Mouse (Mus musculus) kidney, embryonic 14.5 days (tissue): Measurements from ENCODE around the gene Papss1. TPM values are rescaled to one million over a fixed set of nuclear protein-coding genes. Genes with fewer than 3 reads are reported as not detected.
A peak's percentile ranks its signal among the peaks of the same experiment; 100 is the strongest.

Source experiments
- ATAC-seq: fragments of 200-750 bp; cut with Nextera tagmentation; 2 replicates; pipeline ENCODE4 v1.8.0; 2017; ENCODE audit warnings: moderate number of reproducible peaks, mild to moderate bottlenecking, moderate TSS enrichment, moderate library complexity; ENCODE audit not compliant: low FRiP score, low TSS enrichment
- H3K27ac ChIP-seq: fragments of 300-500 bp; sonication (generic); 2 replicates; pipeline ENCODE4 v1.5.1; 2014; ENCODE audit warnings: low read depth, mild to moderate bottlenecking, low read length, moderate library complexity, mixed read lengths
- H3K27me3 ChIP-seq: fragments of 300-500 bp; sonication (generic); 2 replicates; pipeline ENCODE4 v1.6.1; 2014; ENCODE audit warnings: mild to moderate bottlenecking, low read length; ENCODE audit not compliant: control insufficient read depth, insufficient read depth
- H3K36me3 ChIP-seq: fragments of 300-500 bp; sonication (generic); 2 replicates; pipeline ENCODE4 v1.6.1; 2014; ENCODE audit warnings: low read length, mixed read lengths; ENCODE audit not compliant: control insufficient read depth, insufficient read depth
- H3K4me1 ChIP-seq: fragments of 300-500 bp; sonication (generic); 2 replicates; pipeline ENCODE4 v1.6.1; 2014; ENCODE audit warnings: low read length, mixed read lengths; ENCODE audit not compliant: control insufficient read depth, insufficient read depth
- H3K4me2 ChIP-seq: fragments of 300-500 bp; sonication (generic); replicated peaks from 2 replicates; pipeline ENCODE4 v1.6.1; 2014; ENCODE audit warnings: low read depth, mild to moderate bottlenecking, low read length
- H3K4me3 ChIP-seq: fragments of 300-500 bp; sonication (generic); 2 replicates; pipeline ENCODE4 v1.5.1; 2014; ENCODE audit warnings: mild to moderate bottlenecking, low read length
- H3K9ac ChIP-seq: fragments of 300-500 bp; sonication (generic); 2 replicates; pipeline ENCODE4 v1.6.1; 2014; ENCODE audit warnings: low read depth, mild to moderate bottlenecking, low read length, moderate library complexity
- H3K9me3 ChIP-seq: fragments of 300-500 bp; sonication (generic); 2 replicates; pipeline ENCODE4 v1.6.1; 2016; ENCODE audit warnings: low read length; ENCODE audit not compliant: control insufficient read depth
- WGBS: fragments of 180-500 bp; shearing (Covaris S2); extraction: QIAGEN DNeasy Blood & Tissue Kit; methylation state at CpG from one replicate; pipeline ENCODE4 v1.1.7; 2014; 5-methylcytosine and 5-hydroxymethylcytosine counted together
- polyA plus RNA-seq: library from polyadenylated mRNA; unstranded; fragments of >200 nt; fragmentation: Nextera tagmentation; extraction: Ambion mirVana; gene quantifications from 2 replicates; pipeline ENCODE4 v1.2.1, GENCODE M21; 2014

Gene Papss1
- polyA plus RNA-seq = 70.3 and 96.0 TPM in 2 replicates

GRCm38 (mm10) chr3:131564430-131565256 is at the start of gene Papss1:
TSS of gene Papss1 (plus strand) at chr3:131564768.
- no peaks in the 10 kb centered on the region for H3K36me3 ChIP-seq
- peak within 1 kb of the TSS; percentile 66 for H3K4me2 ChIP-seq
- H3K4me1 ChIP-seq = peaks cover 9% of the 10 kb centered on the region; the same call in 1 of the 2 replicates
- H3K27me3 ChIP-seq = no peaks in the 10 kb centered on the region
- peak within 1 kb of the TSS; percentile 84 for H3K9ac ChIP-seq
- peak within 1 kb of the TSS; percentile 89 for H3K27ac ChIP-seq
- ATAC-seq = peak; percentile 99
- whole genome bisulfite sequencing = under 1% methylated on average over 72 of the region's 73 CpGs
- peak within 1 kb of the TSS; percentile 87 for H3K4me3 ChIP-seq
- no peaks in the 10 kb centered on the region for H3K9me3 ChIP-seq

DNA sequence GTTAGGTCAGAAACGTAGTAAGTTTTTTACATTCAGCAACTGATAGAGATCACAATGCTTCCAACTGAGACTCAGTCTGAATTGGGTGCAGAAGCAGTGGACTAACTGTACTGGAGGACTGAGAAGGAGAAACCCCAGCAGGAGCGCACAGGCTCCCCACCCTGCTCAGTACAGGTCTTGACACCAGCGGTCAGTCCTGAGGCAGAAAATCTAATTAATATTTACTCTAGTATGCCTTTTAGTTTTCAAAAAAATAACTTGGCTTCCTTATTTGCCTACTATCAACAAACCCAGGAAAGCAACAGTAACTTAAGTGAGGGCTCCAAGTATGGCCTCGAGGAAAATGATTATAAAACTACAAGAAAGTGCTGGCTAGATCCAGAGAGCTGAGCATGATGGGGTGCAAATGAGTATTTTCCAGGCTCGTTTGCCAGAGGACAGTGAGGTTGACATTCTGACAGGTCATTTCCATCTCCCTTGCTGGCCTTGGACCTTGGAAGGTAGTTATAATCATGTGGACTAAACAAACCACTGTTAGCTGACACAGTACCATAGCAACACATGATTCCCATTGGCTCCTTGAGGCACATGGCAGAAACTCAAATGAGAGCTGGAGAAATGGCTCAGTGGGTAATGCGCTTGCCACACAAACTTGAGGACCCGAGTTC is 48.1 kb upstream of the Papss1 start:
- no peak overlapping the region for H3K9ac ChIP-seq
- H3K4me1 ChIP-seq = no peaks in the 10 kb centered on the region
- no peak overlapping the region for H3K4me3 ChIP-seq
- no peak for ATAC-seq
- 84% methylated on average over 7 of the region's 7 CpGs for WGBS
- no peaks in the 10 kb centered on the region for H3K9me3 ChIP-seq
- no peak overlapping the region for H3K4me2 ChIP-seq
- H3K36me3 ChIP-seq = no peaks in the 10 kb centered on the region
- H3K27me3 ChIP-seq = no peaks in the 10 kb centered on the region
- H3K27ac ChIP-seq = no peak overlapping the region

GRCm38 (mm10) chr3:131517756-131518155 is 46.8 kb upstream of the Papss1 start:
- H3K27me3 ChIP-seq = no peaks in the 10 kb centered on the region
- H3K9ac ChIP-seq = no peak overlapping the region
- no peak for ATAC-seq
- no peaks in the 10 kb centered on the region for H3K4me1 ChIP-seq
- H3K9me3 ChIP-seq = no peaks in the 10 kb centered on the region
- H3K4me2 ChIP-seq = no peak overlapping the region
- H3K4me3 ChIP-seq = no peak overlapping the region
- WGBS = 84% methylated on average over 6 of the region's 6 CpGs
- H3K27ac ChIP-seq = no peak overlapping the region
- H3K36me3 ChIP-seq = no peaks in the 10 kb centered on the region

DNA sequence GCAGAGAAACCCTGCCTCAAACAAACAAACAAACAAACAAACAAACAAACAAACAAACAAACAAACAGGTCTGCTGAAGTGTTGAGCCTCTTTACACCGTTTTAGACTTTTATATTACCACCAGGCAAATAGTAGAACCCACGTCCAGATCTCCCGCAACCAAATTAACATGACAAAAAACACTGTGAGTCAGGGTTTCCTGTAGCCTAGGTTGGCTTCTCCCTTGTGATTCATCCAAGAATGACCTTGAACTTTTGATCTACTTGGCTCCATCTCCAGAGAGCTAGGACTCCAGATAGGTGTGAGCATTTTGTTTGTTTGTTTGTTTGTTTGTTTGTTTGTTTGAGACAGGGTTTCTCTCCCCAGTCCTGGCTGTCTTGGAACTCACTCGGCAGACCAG is 43.4 kb upstream of the Papss1 start:
- WGBS = 74% methylated on average over 4 of the region's 4 CpGs
- H3K9me3 ChIP-seq = no peaks in the 10 kb centered on the region
- no peaks in the 10 kb centered on the region for H3K27me3 ChIP-seq
- H3K36me3 ChIP-seq = no peaks in the 10 kb centered on the region
- no peak overlapping the region for H3K9ac ChIP-seq
- H3K27ac ChIP-seq = no peak overlapping the region
- no peak overlapping the region for H3K4me2 ChIP-seq
- no peak for ATAC-seq
- no peaks in the 10 kb centered on the region for H3K4me1 ChIP-seq
- no peak overlapping the region for H3K4me3 ChIP-seq

DNA sequence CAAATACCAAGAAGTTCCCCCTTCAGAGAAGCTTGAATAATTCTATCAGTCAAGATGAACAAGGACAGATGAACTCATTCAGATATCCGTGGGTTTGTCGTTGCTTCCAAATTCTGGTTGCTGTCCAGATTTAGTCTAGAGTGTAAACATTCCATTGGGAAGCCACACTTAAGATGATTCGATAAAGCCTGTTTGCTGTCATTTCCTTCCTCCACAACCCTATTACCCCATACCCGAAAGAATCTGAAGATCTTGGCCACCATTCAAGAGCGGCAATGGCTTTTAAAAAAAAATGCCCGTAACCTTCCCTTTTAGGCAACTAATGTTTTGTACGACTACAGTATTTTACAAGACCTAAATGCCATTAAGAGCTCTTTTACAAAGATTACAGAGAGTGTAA is 42.3 kb upstream of the Papss1 start:
- H3K27ac ChIP-seq = no peak overlapping the region
- H3K27me3 ChIP-seq = no peaks in the 10 kb centered on the region
- no peak overlapping the region for H3K4me3 ChIP-seq
- H3K4me1 ChIP-seq = no peaks in the 10 kb centered on the region
- ATAC-seq = no peak
- WGBS = 68% methylated on average over 7 of the region's 7 CpGs
- no peaks in the 10 kb centered on the region for H3K9me3 ChIP-seq
- H3K9ac ChIP-seq = no peak overlapping the region
- H3K4me2 ChIP-seq = no peak overlapping the region
- no peaks in the 10 kb centered on the region for H3K36me3 ChIP-seq

GRCm38 (mm10) chr3:131523749-131524148 is 40.8 kb upstream of the Papss1 start:
- ATAC-seq = no peak
- H3K4me1 ChIP-seq = no peaks in the 10 kb centered on the region
- H3K27ac ChIP-seq = no peak overlapping the region
- H3K4me3 ChIP-seq = no peak overlapping the region
- H3K9me3 ChIP-seq = no peaks in the 10 kb centered on the region
- H3K4me2 ChIP-seq = no peak overlapping the region
- H3K9ac ChIP-seq = no peak overlapping the region
- H3K36me3 ChIP-seq = no peaks in the 10 kb centered on the region
- 84% methylated on average over 9 of the region's 9 CpGs for WGBS
- no peaks in the 10 kb centered on the region for H3K27me3 ChIP-seq

GRCm38 (mm10) chr3:131524210-131524609 is 40.4 kb upstream of the Papss1 start:
- 82% methylated on average over 5 of the region's 5 CpGs for WGBS
- Histone ChIP-seq H3K4me1 (no peaks in the 10 kb centered on the region), H3K27ac (no peak overlapping the region), H3K36me3 (no peaks in the 10 kb centered on the region), H3K4me3 (no peak overlapping the region), H3K9me3 (no peaks in the 10 kb centered on the region), H3K4me2 (no peak overlapping the region), H3K27me3 (no peaks in the 10 kb centered on the region), H3K9ac (no peak overlapping the region)
- no peak for ATAC-seq

- no peaks in the 10 kb centered on the region for H3K9me3 ChIP-seq
- no peak overlapping the region for H3K9ac ChIP-seq
- no peak for ATAC-seq
- no peaks in the 10 kb centered on the region for H3K27me3 ChIP-seq
- 20% methylated on average over 11 of the region's 11 CpGs for WGBS
- no peaks in the 10 kb centered on the region for H3K36me3 ChIP-seq
- no peak overlapping the region for H3K27ac ChIP-seq
- H3K4me3 ChIP-seq = no peak overlapping the region
- H3K4me1 ChIP-seq = no peaks in the 10 kb centered on the region
- no peak overlapping the region for H3K4me2 ChIP-seq
These were observed 39.8 kb upstream of the Papss1 start for GRCm38 (mm10) chr3:131524779-131525178.

DNA sequence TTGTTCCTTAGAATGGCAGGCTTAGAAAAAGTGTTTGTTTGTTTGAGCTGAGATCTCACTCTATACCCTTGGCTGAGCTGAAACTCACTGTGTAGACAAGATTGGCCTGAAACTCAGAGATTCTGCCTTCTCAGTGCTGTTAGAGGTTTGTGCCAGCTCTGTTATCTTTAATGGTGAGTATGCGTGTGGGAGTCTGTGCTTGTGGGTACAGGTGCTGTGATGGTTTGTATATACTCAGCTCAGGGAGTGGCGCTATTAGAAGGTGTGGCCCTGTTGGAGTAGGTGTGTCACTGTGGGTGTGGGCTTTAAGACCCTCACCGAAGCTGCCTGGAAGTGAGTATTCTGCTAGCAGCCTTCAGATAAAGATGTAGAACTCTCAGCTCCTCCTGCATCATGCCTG is 39.3 kb upstream of the Papss1 start:
- Histone ChIP-seq H3K9me3 (no peaks in the 10 kb centered on the region), H3K36me3 (no peaks in the 10 kb centered on the region), H3K9ac (no peak overlapping the region), H3K27ac (no peak overlapping the region), H3K4me1 (no peaks in the 10 kb centered on the region), H3K27me3 (no peaks in the 10 kb centered on the region), H3K4me2 (no peak overlapping the region), H3K4me3 (no peak overlapping the region)
- ATAC-seq = no peak
- WGBS = 83% methylated on average over 3 of the region's 3 CpGs
